Mouse (Mus musculus): ENCODE data around the gene Hivep2. TPM values are rescaled to one million over a fixed set of nuclear protein-coding genes. Genes with fewer than 3 reads are reported as not detected.

Hivep2 gene
- polyA plus RNA-seq (2014; fragmentation: Nextera tagmentation; extraction: Ambion mirVana), result 21.1 and 36.8 TPM in 2 replicates

DNA sequence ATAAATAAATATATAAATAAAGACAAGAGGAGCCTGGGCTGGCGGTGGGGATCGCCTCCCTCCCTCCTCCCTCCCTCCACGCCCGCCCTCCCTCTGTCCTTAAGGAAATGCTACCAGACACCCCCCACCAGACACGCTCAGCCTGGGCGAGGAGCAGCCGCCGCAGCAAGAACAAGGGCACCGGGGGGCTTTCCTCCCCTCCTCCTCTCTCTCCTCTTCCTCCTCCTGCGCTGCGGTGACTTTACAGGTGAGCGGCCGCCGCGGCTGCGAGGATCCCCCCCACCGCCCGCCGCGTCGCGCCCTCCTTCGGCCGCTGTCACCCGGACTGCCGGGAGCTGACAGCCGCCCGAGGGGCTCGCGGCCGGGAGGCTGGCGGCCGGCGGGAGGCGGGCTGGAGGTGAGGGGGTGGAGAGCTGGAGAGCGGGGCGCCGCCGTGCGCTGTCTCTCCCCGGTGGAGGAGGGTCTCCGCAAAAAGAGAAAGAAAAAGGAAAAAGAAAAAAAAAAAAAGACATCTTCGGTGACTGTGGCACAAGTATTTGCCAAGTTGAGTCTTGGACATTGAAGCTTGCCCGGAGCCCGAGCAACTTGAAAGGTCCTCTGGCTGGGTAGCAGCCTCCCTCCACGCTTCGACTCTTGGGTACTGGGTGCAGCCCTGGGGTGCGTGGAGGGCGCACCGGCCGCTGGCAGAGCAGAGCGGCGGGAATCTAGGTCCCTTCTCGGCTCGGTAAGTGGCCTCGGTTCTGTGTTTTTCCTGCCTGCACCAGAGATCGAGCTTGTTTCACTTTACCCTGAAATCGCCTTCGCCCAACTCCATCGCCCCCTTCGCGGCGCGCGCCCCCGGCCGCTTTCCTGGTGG, at the start of gene Hivep2:
TSS of gene Hivep2 (plus strand) at position 102 of the 856 bp plus-strand sequence.
- no peaks in the 10 kb centered on the region for H3K9me3 ChIP-seq (replicated peaks; ENCODE audit: control insufficient read depth, low read length)
- H3K4me1 ChIP-seq (ENCODE audit: control insufficient read depth, insufficient read depth, low read length), result no peaks in the 10 kb centered on the region
- H3K27me3 ChIP-seq (replicated peaks; ENCODE audit: control insufficient read depth, insufficient read depth, low read length), result no peaks in the 10 kb centered on the region; the same call in 1 of the 2 replicates
- ATAC-seq (peak; percentile 35), DNase-seq (ENCODE audit: low spot score) (peak; percentile 61)
- peak within 1 kb of the TSS; percentile 91 for H3K9ac ChIP-seq (ENCODE audit: low read length)
- H3K4me2 ChIP-seq (ENCODE audit: low read length), result peak within 1 kb of the TSS; percentile 99
- H3K36me3 ChIP-seq (ENCODE audit: control insufficient read depth, insufficient read depth, low read length), result no peaks in the 10 kb centered on the region
- WGBS, result under 1% methylated on average over 66 of the region's 67 CpGs
- peak within 1 kb of the TSS; percentile 97 for H3K27ac ChIP-seq (ENCODE audit: low read depth, low read length)
- H3K4me3 ChIP-seq (ENCODE audit: low read depth, low read length), result peak within 1 kb of the TSS; percentile 77

DNA sequence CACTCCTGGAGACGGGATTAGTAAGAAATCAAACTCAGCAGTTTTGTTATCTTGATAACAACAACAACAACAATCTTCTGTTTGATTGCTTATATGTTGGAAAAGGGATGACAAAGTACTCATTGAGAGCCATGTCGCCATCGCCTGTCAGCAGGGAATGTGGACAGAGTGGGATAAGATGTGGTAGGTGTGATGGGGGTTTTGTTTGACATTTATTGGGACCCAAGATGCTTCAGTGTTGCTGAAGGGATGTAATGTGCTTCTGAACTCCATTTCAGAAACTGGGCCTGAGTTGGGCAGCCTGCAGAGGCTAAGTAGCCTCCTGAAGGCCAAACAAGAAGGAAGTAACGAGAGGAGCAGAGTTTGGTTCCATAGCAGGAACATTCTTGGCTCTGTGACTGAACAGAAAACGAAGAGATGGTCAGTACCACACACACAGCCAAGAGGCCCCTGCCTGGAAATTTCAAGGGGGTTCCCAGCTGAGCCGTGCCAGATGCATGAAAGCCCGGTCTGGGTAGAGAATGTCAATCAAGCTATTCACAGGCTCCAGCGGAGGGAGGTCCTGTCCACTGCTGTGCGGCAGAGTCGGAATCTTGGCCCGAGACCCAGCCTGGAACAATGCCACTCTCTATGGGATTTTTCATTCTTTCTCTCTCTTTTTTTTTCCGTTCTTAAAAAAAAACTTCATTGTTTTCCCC, 49.1 kb upstream of the Hivep2 start:
- 15% methylated on average over 12 of the region's 12 CpGs for WGBS

DNA sequence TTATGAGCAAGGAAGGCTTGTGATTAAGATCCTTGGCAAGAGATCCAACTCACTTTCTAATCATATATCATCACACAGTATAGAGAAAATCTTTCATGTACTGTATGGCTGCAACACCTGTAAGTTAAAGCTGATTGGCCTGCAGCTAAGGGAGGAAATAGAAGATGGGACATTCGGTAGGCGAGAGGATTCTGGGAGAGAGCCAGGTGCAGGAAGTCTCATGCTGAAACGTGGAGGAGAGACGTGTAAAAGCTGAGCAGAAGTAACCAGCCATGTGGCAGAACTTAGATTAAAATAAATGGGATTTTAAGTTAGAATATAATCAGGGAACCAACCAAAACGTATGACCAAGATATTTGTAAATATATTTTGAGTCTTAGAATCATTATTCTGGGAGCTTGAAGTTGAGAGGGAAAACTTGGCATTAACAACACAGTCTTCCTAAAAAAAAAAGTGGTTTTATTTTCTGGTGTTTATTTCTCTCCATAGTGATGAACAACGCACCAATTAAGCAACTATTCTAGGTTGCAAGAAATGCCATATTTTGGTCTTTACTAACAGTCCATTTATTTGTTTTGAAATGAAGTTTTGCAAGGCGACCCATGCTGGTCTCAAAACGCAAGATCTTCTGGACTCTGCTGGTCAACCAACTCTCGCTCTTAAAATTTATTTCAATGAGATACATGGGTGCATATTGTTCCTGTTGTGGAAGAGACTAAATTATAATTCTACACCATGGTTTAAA, 44.1 kb upstream of the Hivep2 start:
- no peak overlapping the region for H3K9ac ChIP-seq (ENCODE audit: low read length)
- H3K4me3 ChIP-seq (ENCODE audit: low read depth, low read length), result no peak overlapping the region
- H3K9me3 ChIP-seq (replicated peaks; ENCODE audit: control insufficient read depth, low read length), result no peaks in the 10 kb centered on the region
- DNase-seq (ENCODE audit: low spot score), result no peak
- no peak for ATAC-seq
- H3K4me1 ChIP-seq (ENCODE audit: control insufficient read depth, insufficient read depth, low read length), result peaks cover 3% of the 10 kb centered on the region
- no peak overlapping the region for H3K4me2 ChIP-seq (ENCODE audit: low read length)
- H3K27me3 ChIP-seq (replicated peaks; ENCODE audit: control insufficient read depth, insufficient read depth, low read length), result no peaks in the 10 kb centered on the region
- H3K36me3 ChIP-seq (ENCODE audit: control insufficient read depth, insufficient read depth, low read length), result no peaks in the 10 kb centered on the region
- H3K27ac ChIP-seq (ENCODE audit: low read depth, low read length), result no peak overlapping the region
- 88% methylated on average over 9 of the region's 9 CpGs for WGBS

More for the DNA sequence above, 49.1 kb upstream of the Hivep2 start:
- DNase-seq (ENCODE audit: low spot score) (peak; percentile 82), ATAC-seq (peak; percentile 96)
- Histone ChIP-seq H3K4me1 (ENCODE audit: control insufficient read depth, insufficient read depth, low read length) (peaks cover 7% of the 10 kb centered on the region), H3K4me3 (ENCODE audit: low read depth, low read length) (no peak overlapping the region), H3K9ac (ENCODE audit: low read length) (no peak overlapping the region), H3K4me2 (ENCODE audit: low read length) (no peak overlapping the region), H3K27ac (ENCODE audit: low read depth, low read length) (no peak overlapping the region), H3K9me3 (replicated peaks; ENCODE audit: control insufficient read depth, low read length) (no peaks in the 10 kb centered on the region), H3K36me3 (ENCODE audit: control insufficient read depth, insufficient read depth, low read length) (no peaks in the 10 kb centered on the region), H3K27me3 (replicated peaks; ENCODE audit: control insufficient read depth, insufficient read depth, low read length) (no peaks in the 10 kb centered on the region)

DNA sequence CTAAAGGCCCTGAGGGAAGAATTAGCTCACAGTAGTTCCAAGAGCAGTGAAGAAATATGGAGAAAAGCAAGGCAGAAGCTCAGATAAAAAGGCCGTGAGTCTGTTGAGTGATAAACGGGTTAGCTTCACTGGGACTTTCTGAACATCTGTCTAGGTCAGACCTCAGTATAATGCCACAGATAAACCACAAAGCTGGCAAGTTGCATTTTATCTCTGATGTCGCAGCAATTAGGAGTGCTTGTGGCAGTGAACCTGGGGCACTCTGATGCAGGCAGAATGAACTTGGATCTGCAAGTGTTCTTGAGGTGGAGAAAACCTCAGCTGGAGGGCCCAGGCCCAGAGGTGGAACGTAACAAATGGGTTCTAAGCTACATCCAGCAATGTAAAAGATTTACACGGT, 36.6 kb upstream of the Hivep2 start:
- Histone ChIP-seq H3K4me3 (ENCODE audit: low read depth, low read length) (no peak overlapping the region), H3K36me3 (ENCODE audit: control insufficient read depth, insufficient read depth, low read length) (no peaks in the 10 kb centered on the region), H3K9ac (ENCODE audit: low read length) (no peak overlapping the region), H3K4me2 (ENCODE audit: low read length) (no peak overlapping the region), H3K9me3 (replicated peaks; ENCODE audit: control insufficient read depth, low read length) (no peaks in the 10 kb centered on the region), H3K27ac (ENCODE audit: low read depth, low read length) (no peak overlapping the region), H3K4me1 (ENCODE audit: control insufficient read depth, insufficient read depth, low read length) (no peaks in the 10 kb centered on the region), H3K27me3 (replicated peaks; ENCODE audit: control insufficient read depth, insufficient read depth, low read length) (no peaks in the 10 kb centered on the region)
- 87% methylated on average over 5 of the region's 5 CpGs for WGBS
- ATAC-seq, result no peak
- DNase-seq (ENCODE audit: low spot score), result no peak

DNA sequence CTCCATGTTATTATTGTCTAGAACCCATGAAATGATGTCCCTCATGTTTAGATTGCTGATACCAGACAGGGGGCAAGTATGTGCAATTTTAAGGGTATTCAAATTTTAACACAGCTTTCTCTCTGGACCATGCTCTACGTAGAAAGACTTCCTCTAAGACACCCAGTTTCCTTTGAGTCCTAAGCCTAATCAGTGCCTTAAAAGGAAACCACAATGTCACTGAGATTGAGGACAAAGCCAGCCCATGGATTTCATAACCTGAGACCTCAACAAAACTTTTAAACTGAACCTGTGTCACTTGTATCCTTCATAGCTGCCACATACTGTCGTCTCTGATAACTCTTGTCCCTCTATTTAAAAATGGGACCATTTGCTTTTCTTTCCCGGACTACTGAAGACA, 33.7 kb upstream of the Hivep2 start:
- 86% methylated on average over 3 of the region's 3 CpGs for WGBS
- H3K36me3 ChIP-seq (ENCODE audit: control insufficient read depth, insufficient read depth, low read length), result no peaks in the 10 kb centered on the region
- H3K27ac ChIP-seq (ENCODE audit: low read depth, low read length), result no peak overlapping the region
- H3K27me3 ChIP-seq (replicated peaks; ENCODE audit: control insufficient read depth, insufficient read depth, low read length), result no peaks in the 10 kb centered on the region
- no peak overlapping the region for H3K4me2 ChIP-seq (ENCODE audit: low read length)
- H3K9me3 ChIP-seq (replicated peaks; ENCODE audit: control insufficient read depth, low read length), result no peaks in the 10 kb centered on the region
- ATAC-seq (no peak), DNase-seq (ENCODE audit: low spot score) (no peak)
- no peak overlapping the region for H3K4me3 ChIP-seq (ENCODE audit: low read depth, low read length)
- H3K9ac ChIP-seq (ENCODE audit: low read length), result no peak overlapping the region
- no peaks in the 10 kb centered on the region for H3K4me1 ChIP-seq (ENCODE audit: control insufficient read depth, insufficient read depth, low read length)

DNA sequence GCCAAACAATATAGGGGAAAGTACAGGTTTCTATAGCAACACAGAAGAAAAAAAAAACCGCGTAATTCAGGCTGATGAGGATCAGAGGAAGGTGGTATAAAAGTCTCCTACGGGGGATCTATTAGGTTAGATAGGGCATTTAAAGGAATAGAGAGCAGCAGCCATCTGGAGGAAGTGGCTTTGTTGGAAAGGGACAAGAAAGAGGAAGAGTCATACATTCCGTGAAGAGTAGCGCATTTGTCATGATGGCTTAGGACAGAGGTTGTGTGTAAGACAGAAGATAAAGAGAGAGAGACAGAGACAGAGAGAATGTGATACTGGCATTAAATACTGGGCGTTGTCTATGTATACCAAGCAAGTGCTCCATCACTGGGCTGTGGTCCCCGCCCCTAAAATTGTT, 32.6 kb upstream of the Hivep2 start:
- H3K4me2 ChIP-seq (ENCODE audit: low read length), result no peak overlapping the region
- H3K9me3 ChIP-seq (replicated peaks; ENCODE audit: control insufficient read depth, low read length), result no peaks in the 10 kb centered on the region
- no peak overlapping the region for H3K4me3 ChIP-seq (ENCODE audit: low read depth, low read length)
- no peak for DNase-seq (ENCODE audit: low spot score)
- H3K36me3 ChIP-seq (ENCODE audit: control insufficient read depth, insufficient read depth, low read length), result no peaks in the 10 kb centered on the region
- no peaks in the 10 kb centered on the region for H3K27me3 ChIP-seq (replicated peaks; ENCODE audit: control insufficient read depth, insufficient read depth, low read length)
- no peaks in the 10 kb centered on the region for H3K4me1 ChIP-seq (ENCODE audit: control insufficient read depth, insufficient read depth, low read length)
- 84% methylated on average over 7 of the region's 7 CpGs for WGBS
- H3K9ac ChIP-seq (ENCODE audit: low read length), result no peak overlapping the region
- no peak overlapping the region for H3K27ac ChIP-seq (ENCODE audit: low read depth, low read length)
- no peak for ATAC-seq

DNA sequence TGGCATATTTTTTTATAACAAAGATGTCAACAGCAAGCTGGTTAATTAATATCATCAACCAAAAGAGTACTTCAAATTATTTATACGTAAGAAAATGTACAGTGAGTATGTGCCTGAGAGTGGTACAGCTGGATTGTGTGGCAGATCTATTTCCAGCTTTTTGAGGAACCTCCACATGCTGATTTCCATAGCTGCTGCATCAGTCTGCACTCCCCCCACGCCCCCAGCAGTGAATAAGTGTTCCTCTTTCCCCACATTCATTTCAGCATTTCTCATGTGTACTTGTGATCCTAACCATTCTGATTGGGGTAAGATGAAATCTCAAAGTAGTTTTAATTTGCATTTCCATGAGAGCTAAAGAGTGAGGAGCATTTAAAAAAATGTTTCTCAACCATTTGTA, 30.2 kb upstream of the Hivep2 start:
- H3K4me1 ChIP-seq (ENCODE audit: control insufficient read depth, insufficient read depth, low read length), result no peaks in the 10 kb centered on the region
- no peak overlapping the region for H3K4me2 ChIP-seq (ENCODE audit: low read length)
- no peak overlapping the region for H3K9ac ChIP-seq (ENCODE audit: low read length)
- H3K27me3 ChIP-seq (replicated peaks; ENCODE audit: control insufficient read depth, insufficient read depth, low read length), result no peaks in the 10 kb centered on the region
- no peak overlapping the region for H3K4me3 ChIP-seq (ENCODE audit: low read depth, low read length)
- no peak overlapping the region for H3K27ac ChIP-seq (ENCODE audit: low read depth, low read length)
- DNase-seq (ENCODE audit: low spot score) (no peak), ATAC-seq (no peak)
- 69% methylated on average over 2 of the region's 2 CpGs for WGBS
- no peaks in the 10 kb centered on the region for H3K9me3 ChIP-seq (replicated peaks; ENCODE audit: control insufficient read depth, low read length)
- H3K36me3 ChIP-seq (ENCODE audit: control insufficient read depth, insufficient read depth, low read length), result no peaks in the 10 kb centered on the region

DNA sequence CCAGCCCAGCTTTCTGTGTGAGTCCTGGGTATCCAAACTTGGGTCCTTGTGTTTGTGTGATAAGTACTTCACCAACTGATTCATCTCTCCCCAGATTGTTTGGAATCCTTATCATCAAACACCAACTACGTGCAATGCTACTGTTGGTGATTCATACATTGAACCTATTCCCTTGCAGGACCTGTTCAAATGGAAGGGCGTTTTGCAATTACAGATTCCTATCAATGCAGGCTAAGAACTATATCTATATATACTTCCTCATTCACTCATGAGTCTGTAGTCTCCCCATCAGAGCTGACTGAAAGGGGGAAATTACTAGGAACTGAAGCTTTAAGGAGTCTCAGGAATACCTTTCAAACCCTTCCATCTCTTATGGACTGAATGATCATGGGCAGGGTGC, 24.5 kb upstream of the Hivep2 start:
- H3K4me3 ChIP-seq (ENCODE audit: low read depth, low read length), result no peak overlapping the region
- H3K9me3 ChIP-seq (replicated peaks; ENCODE audit: control insufficient read depth, low read length), result no peaks in the 10 kb centered on the region
- WGBS, result 96% methylated on average over 2 of the region's 2 CpGs
- no peaks in the 10 kb centered on the region for H3K27me3 ChIP-seq (replicated peaks; ENCODE audit: control insufficient read depth, insufficient read depth, low read length)
- no peak overlapping the region for H3K4me2 ChIP-seq (ENCODE audit: low read length)
- no peak overlapping the region for H3K27ac ChIP-seq (ENCODE audit: low read depth, low read length)
- H3K36me3 ChIP-seq (ENCODE audit: control insufficient read depth, insufficient read depth, low read length), result no peaks in the 10 kb centered on the region
- no peaks in the 10 kb centered on the region for H3K4me1 ChIP-seq (ENCODE audit: control insufficient read depth, insufficient read depth, low read length)
- DNase-seq (ENCODE audit: low spot score) (no peak), ATAC-seq (no peak)
- H3K9ac ChIP-seq (ENCODE audit: low read length), result no peak overlapping the region
